ENCODE assay signal across 15 mouse cellular contexts in the genomic region with DNA sequence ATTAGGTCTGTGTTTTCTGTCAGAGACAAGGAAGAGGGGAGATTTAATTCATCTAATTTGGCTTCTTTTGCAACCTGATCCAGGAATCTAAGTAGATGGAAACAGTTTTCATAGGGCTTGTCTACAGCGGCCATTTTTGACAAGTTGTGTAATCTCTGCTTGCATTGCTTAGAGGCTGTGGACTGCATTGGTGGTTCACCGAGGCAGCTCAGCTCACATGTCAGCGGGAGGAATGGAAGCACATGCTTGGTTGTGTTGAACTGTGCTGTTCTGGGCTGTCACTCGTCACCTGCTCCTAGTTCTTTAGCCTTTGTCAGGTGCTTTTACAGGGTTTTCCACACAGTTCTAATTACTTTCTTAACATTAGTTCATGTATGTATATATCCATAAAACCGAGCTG.
"Had no signal": no experiment of that assay in that cellular context is flagged by ENCODE, and none has a peak within 500 bp of the region (broad histone marks: within the 10 kb centered on the region; RNA-seq: fewer than 3 reads in every experiment).

No protein-coding gene starts in this region.

- DNase-seq: gastrocnemius, postnatal 14 days; gastrocnemius, postnatal 36 days; heart, adult 2 months; heart, postnatal 10 days; heart, postnatal 4 days; kidney, adult 18-20 months; kidney, adult 8-10 months; kidney, postnatal 10 days; kidney, postnatal 25 days; liver; liver, postnatal 0 days had no signal

- ATAC-seq: hindbrain, embryonic 16.5 days; inflammation-experienced regulatory T-cells, adult 6 months; intestine, embryonic 15.5 days; intestine, postnatal 0 days; liver, postnatal 0 days had no signal
